Mouse (Mus musculus): Measurements from ENCODE around the gene Exd1. TPM values are rescaled to one million over a fixed set of nuclear protein-coding genes. Genes with fewer than 3 reads are reported as not detected.

Exd1 gene
- polyA plus RNA-seq, 1 experiment = 0.05 TPM

- peaks cover 16% of the 10 kb centered on the region for H3K79me3 ChIP-seq (ENCODE audit: low read depth)
- no peak overlapping the region for H3K4me3 ChIP-seq (ENCODE audit: insufficient read depth, poor library complexity, severe bottlenecking)
- TF ChIP-seq MYOD1 (IDR thresholded peaks at IDR 0.05; ENCODE audit: control insufficient read depth, insufficient read length, low read depth) (no peak), CEBPB (IDR thresholded peaks at IDR 0.05; ENCODE audit: low read depth) (no peak), USF1 (IDR thresholded peaks at IDR 0.05; ENCODE audit: low read depth) (no peak), CTCF (IDR thresholded peaks at IDR 0.05; ENCODE audit: control insufficient read depth, insufficient read depth, insufficient read length) (no peak), MYOG (IDR thresholded peaks at IDR 0.05; ENCODE audit: control insufficient read depth, extremely low read depth, insufficient read length) (no peak), MAX (IDR thresholded peaks at IDR 0.05) (peak; percentile 22), FOSL1 (IDR thresholded peaks at IDR 0.05; ENCODE audit: insufficient read depth, low read length, poor library complexity, severe bottlenecking) (no peak)
- H3ac ChIP-seq (ENCODE audit: control insufficient read depth, insufficient read length, low read depth) = no peak overlapping the region
- no peaks in the 10 kb centered on the region for H3K27me3 ChIP-seq (ENCODE audit: control insufficient read depth, insufficient read depth, insufficient read length)
- peaks cover 22% of the 10 kb centered on the region for H3K79me2 ChIP-seq (ENCODE audit: control insufficient read depth, insufficient read depth)
- peaks cover 11% of the 10 kb centered on the region for H3K36me3 ChIP-seq (ENCODE audit: control insufficient read depth, insufficient read depth)
Measured at GRCm38 (mm10) chr2:119591247-119591646, 43.8 kb upstream of the Exd1 start.

- no peak overlapping the region for H3K4me3 ChIP-seq (ENCODE audit: insufficient read depth, poor library complexity, severe bottlenecking)
- no peaks in the 10 kb centered on the region for H3K79me2 ChIP-seq (ENCODE audit: control insufficient read depth, insufficient read depth)
- H3K36me3 ChIP-seq (ENCODE audit: control insufficient read depth, insufficient read depth) = peaks cover 6% of the 10 kb centered on the region
- TF ChIP-seq CEBPB (IDR thresholded peaks at IDR 0.05; ENCODE audit: low read depth) = no peak
- peak; percentile 53 for TF ChIP-seq CTCF (IDR thresholded peaks at IDR 0.05; ENCODE audit: control insufficient read depth, insufficient read depth, insufficient read length)
- no peaks in the 10 kb centered on the region for H3K79me3 ChIP-seq (ENCODE audit: low read depth)
- no peaks in the 10 kb centered on the region for H3K27me3 ChIP-seq (ENCODE audit: control insufficient read depth, insufficient read depth, insufficient read length)
- H3ac ChIP-seq (ENCODE audit: control insufficient read depth, insufficient read length, low read depth) = no peak overlapping the region
Measured at GRCm38 (mm10) chr2:119587383-119587782, 40.0 kb upstream of the Exd1 start.

DNA sequence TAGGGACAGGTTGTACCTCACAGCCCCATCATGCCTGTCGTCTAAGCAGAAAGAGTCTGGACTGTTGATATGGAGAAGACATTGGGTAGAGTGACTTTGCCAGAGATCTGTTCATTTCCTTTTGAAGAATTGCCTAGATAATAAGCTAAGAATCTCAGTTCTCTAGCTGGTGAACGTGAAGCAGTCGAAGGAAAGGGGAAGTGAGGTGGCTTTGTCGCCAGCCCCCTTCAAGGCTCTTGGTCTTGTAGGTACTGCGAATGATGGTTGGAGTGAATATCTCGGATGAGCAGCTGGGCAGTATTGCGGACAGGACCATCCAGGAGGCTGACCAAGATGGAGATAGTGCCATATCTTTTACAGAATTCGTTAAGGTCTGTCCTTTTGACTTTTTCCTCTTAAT lies 36.9 kb upstream of the Exd1 start:
- Histone ChIP-seq H3K27me3 (ENCODE audit: control insufficient read depth, insufficient read depth, insufficient read length) (no peaks in the 10 kb centered on the region), H3K36me3 (ENCODE audit: control insufficient read depth, insufficient read depth) (peaks cover 6% of the 10 kb centered on the region), H3K79me2 (ENCODE audit: control insufficient read depth, insufficient read depth) (no peaks in the 10 kb centered on the region), H3K4me3 (ENCODE audit: insufficient read depth, poor library complexity, severe bottlenecking) (no peak overlapping the region), H3ac (ENCODE audit: control insufficient read depth, insufficient read length, low read depth) (no peak overlapping the region), H3K79me3 (ENCODE audit: low read depth) (no peaks in the 10 kb centered on the region)
- TF ChIP-seq CEBPB (IDR thresholded peaks at IDR 0.05; ENCODE audit: low read depth) = no peak
- TF ChIP-seq MAX (IDR thresholded peaks at IDR 0.05) = no peak
- TF ChIP-seq MYOG (IDR thresholded peaks at IDR 0.05; ENCODE audit: control insufficient read depth, extremely low read depth, insufficient read length) = no peak
- no peak for TF ChIP-seq CTCF (IDR thresholded peaks at IDR 0.05; ENCODE audit: control insufficient read depth, insufficient read depth, insufficient read length)
- no peak for TF ChIP-seq MYOD1 (IDR thresholded peaks at IDR 0.05; ENCODE audit: control insufficient read depth, insufficient read length, low read depth)
- no peak for TF ChIP-seq FOSL1 (IDR thresholded peaks at IDR 0.05; ENCODE audit: insufficient read depth, low read length, poor library complexity, severe bottlenecking)
- TF ChIP-seq USF1 (IDR thresholded peaks at IDR 0.05; ENCODE audit: low read depth) = no peak

GRCm38 (mm10) chr2:119583439-119583838 lies 36.0 kb upstream of the Exd1 start:
- Histone ChIP-seq H3ac (ENCODE audit: control insufficient read depth, insufficient read length, low read depth) (no peak overlapping the region), H3K4me3 (ENCODE audit: insufficient read depth, poor library complexity, severe bottlenecking) (no peak overlapping the region), H3K27me3 (ENCODE audit: control insufficient read depth, insufficient read depth, insufficient read length) (no peaks in the 10 kb centered on the region), H3K79me3 (ENCODE audit: low read depth) (no peaks in the 10 kb centered on the region), H3K79me2 (ENCODE audit: control insufficient read depth, insufficient read depth) (no peaks in the 10 kb centered on the region), H3K36me3 (ENCODE audit: control insufficient read depth, insufficient read depth) (peaks cover 6% of the 10 kb centered on the region)
- TF ChIP-seq MYOD1 (IDR thresholded peaks at IDR 0.05; ENCODE audit: control insufficient read depth, insufficient read length, low read depth) = no peak
- no peak for TF ChIP-seq MYOG (IDR thresholded peaks at IDR 0.05; ENCODE audit: control insufficient read depth, extremely low read depth, insufficient read length)
- TF ChIP-seq FOSL1 (IDR thresholded peaks at IDR 0.05; ENCODE audit: insufficient read depth, low read length, poor library complexity, severe bottlenecking) = no peak
- TF ChIP-seq CTCF (IDR thresholded peaks at IDR 0.05; ENCODE audit: control insufficient read depth, insufficient read depth, insufficient read length) = no peak
- no peak for TF ChIP-seq USF1 (IDR thresholded peaks at IDR 0.05; ENCODE audit: low read depth)
- no peak for TF ChIP-seq MAX (IDR thresholded peaks at IDR 0.05)
- no peak for TF ChIP-seq CEBPB (IDR thresholded peaks at IDR 0.05; ENCODE audit: low read depth)

DNA sequence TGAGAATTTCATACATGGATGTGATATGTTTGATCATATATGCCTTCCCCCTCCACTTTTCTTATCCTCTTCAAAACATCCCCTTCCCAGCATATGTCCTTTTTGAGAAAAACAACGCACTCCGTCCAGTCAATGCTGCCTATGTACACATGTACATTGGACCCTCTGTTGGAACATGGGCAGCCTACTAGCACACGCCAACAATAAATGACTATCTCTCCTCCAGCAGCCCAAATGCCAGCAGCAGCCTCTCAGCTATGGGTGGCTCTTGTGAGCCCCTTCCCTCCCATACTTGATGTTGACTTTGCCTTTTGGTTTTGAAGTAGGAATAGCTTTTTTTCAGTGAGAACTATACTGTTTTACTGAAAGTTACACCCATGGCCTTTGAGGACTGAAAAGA lies 34.1 kb upstream of the Exd1 start:
- H3K27me3 ChIP-seq (ENCODE audit: control insufficient read depth, insufficient read depth, insufficient read length) = no peaks in the 10 kb centered on the region
- no peak overlapping the region for H3K4me3 ChIP-seq (ENCODE audit: insufficient read depth, poor library complexity, severe bottlenecking)
- H3ac ChIP-seq (ENCODE audit: control insufficient read depth, insufficient read length, low read depth) = no peak overlapping the region
- H3K79me2 ChIP-seq (ENCODE audit: control insufficient read depth, insufficient read depth) = no peaks in the 10 kb centered on the region
- TF ChIP-seq MAX (IDR thresholded peaks at IDR 0.05) (no peak), FOSL1 (IDR thresholded peaks at IDR 0.05; ENCODE audit: insufficient read depth, low read length, poor library complexity, severe bottlenecking) (no peak), USF1 (IDR thresholded peaks at IDR 0.05; ENCODE audit: low read depth) (no peak), CEBPB (IDR thresholded peaks at IDR 0.05; ENCODE audit: low read depth) (no peak), CTCF (IDR thresholded peaks at IDR 0.05; ENCODE audit: control insufficient read depth, insufficient read depth, insufficient read length) (no peak)
- H3K79me3 ChIP-seq (ENCODE audit: low read depth) = no peaks in the 10 kb centered on the region
- no peaks in the 10 kb centered on the region for H3K36me3 ChIP-seq (ENCODE audit: control insufficient read depth, insufficient read depth)

GRCm38 (mm10) chr2:119572471-119572870 lies 25.0 kb upstream of the Exd1 start:
- Histone ChIP-seq H3ac (ENCODE audit: control insufficient read depth, insufficient read length, low read depth) (no peak overlapping the region), H3K27me3 (ENCODE audit: control insufficient read depth, insufficient read depth, insufficient read length) (no peaks in the 10 kb centered on the region), H3K79me3 (ENCODE audit: low read depth) (no peaks in the 10 kb centered on the region), H3K79me2 (ENCODE audit: control insufficient read depth, insufficient read depth) (no peaks in the 10 kb centered on the region), H3K4me3 (ENCODE audit: insufficient read depth, poor library complexity, severe bottlenecking) (no peak overlapping the region), H3K36me3 (ENCODE audit: control insufficient read depth, insufficient read depth) (peaks cover 17% of the 10 kb centered on the region)
- TF ChIP-seq MYOG (IDR thresholded peaks at IDR 0.05; ENCODE audit: control insufficient read depth, extremely low read depth, insufficient read length) = no peak
- TF ChIP-seq MAX (IDR thresholded peaks at IDR 0.05) = no peak
- no peak for TF ChIP-seq FOSL1 (IDR thresholded peaks at IDR 0.05; ENCODE audit: insufficient read depth, low read length, poor library complexity, severe bottlenecking)
- no peak for TF ChIP-seq MYOD1 (IDR thresholded peaks at IDR 0.05; ENCODE audit: control insufficient read depth, insufficient read length, low read depth)
- no peak for TF ChIP-seq USF1 (IDR thresholded peaks at IDR 0.05; ENCODE audit: low read depth)
- TF ChIP-seq CTCF (IDR thresholded peaks at IDR 0.05; ENCODE audit: control insufficient read depth, insufficient read depth, insufficient read length) = no peak
- no peak for TF ChIP-seq CEBPB (IDR thresholded peaks at IDR 0.05; ENCODE audit: low read depth)
